Mouse (Mus musculus) telencephalon, adult 2 months (tissue): ENCODE data around the gene Mfsd14b.

Source experiments
- DNase-seq: peaks from one replicate; pipeline ENCODE4 v3.0.0-alpha.2; 2011; ENCODE audit warnings: low read depth, low spot score

The Mfsd14b gene

DNA sequence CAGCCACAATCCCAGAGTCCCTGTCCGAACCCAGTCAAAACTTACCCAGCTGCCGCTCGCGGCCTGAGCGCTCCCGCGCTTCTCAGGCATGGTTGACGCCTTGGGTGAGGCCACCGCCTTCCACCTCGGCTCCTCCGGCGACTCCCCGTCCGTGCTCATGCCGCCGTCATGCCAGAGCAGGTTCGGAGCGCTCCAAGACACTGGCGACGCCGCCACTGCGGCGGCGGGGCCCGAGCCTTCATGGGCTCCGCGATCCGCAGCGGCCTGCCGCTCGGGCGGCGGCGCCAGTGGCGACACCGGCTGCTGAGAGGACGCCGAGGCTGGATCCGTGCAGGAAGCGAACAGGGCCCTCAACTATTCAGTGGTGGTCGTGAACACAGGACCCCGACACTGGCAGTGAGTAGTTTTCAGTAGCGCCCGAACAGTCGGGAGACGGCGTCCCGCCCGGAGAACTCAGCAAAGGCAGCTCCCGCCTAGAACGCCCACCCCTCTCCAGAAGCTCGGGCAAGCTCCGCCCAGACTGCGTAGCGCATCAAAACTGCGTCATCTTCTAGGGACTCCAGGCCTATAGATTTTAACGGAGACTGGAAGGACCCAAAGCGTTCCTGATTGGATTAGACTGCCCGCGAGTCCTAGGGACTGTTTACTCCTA lies at the start of gene Mfsd14b:
TSS of gene Mfsd14b (minus strand) at position 517 of the 652 bp plus-strand sequence.
- DNase-seq, result peak; percentile 97

DNA sequence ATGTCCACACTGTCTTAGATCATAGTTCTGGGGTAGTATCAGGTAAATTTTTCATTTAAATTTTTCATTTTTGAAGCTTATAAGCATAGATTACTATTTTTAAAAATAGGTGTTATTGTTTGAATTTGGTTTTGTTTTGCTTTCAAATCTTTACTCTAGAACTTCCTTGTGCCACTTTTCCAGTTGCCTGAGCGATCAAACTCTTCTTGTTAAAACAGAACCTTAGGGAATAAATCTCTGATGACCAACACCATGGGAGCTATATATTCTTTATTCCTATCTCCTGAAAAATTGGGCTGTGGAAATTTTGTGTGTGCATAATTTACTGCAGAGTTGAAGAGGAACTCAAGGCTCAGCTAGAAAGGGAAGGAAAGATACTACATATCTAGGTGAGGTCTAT lies 37.2 kb upstream of the Mfsd14b start, which contains the start of gene Olfr466:
TSS of gene Olfr466 (plus strand) at position 301 of the 400 bp plus-strand sequence.
- no peak for DNase-seq

- no peak for DNase-seq
These were observed 25.0 kb upstream of the Mfsd14b start, which contains the start of gene Olfr465-ps1 for GRCm38 (mm10) chr13:65137789-65138188. Gene Olfr465-ps1 (plus strand): TSS chr13:65138089.

DNA sequence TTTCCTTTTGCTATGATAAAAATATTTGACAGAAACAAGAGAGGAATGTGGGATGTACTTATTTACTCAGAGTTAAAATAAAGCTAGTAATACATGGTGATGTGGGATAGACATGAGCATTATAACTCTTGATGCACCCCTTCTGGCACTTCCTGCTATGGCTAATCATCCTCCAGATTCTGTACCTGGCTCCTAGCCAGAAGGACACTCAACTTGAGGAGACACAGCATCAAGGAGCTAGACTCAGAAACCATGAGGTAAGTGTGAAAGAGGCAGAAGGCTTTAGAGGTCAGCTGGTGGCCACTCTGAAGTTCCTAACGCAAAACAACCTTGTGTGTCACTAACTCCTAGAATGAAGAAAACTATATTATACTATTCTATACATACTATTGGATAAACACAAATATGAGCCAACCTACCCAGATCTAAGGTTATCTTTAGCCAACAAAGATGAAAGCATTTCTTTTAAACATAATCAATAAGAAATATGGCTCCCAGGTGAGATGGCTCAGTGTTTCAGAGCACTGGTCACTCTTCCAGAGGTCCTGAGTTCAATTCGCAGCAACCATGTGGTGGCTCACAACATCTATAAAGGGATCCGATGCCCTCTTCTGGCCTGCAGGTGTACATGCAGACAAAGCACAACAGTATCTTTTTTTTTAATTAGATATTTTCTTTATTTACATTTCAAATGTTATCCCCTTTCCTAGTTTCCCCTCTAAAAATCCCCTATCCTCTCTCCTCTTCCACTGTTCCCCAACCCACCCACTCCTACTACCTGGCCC lies 14.5 kb upstream of the Mfsd14b start:
- DNase-seq, result no peak

GRCm38 (mm10) chr13:65122111-65122510 lies 9.3 kb upstream of the Mfsd14b start:
- DNase-seq, result no peak

GRCm38 (mm10) chr13:65120984-65121383 lies 8.2 kb upstream of the Mfsd14b start:
- DNase-seq, result no peak

DNA sequence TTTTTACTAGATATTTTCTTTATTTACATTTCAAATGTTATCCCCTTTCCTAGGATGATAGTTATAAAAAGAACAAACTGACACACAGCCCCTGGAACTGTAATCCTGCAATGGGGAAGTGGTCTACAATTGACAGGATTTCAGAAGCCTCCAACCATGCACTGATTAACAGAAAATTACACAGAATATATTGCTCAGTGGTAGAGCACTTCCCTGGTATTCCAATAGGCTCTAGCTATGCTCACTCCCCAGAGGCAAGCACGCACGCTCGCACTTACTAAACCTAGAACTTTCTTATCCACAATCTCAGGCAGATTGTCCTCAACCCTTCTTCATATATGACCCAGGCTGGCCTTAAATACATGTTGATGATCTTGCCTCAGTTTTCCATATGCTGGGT lies 464 bp upstream of the Mfsd14b start:
- no peak for DNase-seq

GRCm38 (mm10) chr13:65111961-65112360 lies 814 bp downstream of the Mfsd14b start:
- no peak for DNase-seq

DNA sequence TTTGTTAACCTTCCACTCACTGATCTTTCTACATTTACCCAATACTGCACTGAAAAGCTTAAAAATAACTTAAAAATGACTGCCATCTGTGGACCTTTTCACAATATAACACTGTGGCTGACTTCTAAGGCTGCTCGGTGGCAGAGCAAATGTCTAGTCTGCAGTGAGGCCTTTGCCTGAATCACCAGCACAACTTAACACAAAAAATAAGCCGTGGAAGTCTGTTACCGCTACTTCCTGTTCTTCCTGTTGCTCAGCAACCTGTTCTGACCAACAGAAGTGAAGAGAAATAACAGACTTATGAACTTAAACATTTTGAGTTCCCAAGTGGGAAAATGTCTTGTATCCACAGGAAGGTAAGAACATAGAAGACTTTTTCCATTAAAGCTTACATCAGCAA lies 11.5 kb downstream of the Mfsd14b start:
- DNase-seq, result no peak

- no peak for DNase-seq
These were observed 12.1 kb downstream of the Mfsd14b start for GRCm38 (mm10) chr13:65100678-65101077.

GRCm38 (mm10) chr13:65097018-65097417 lies 15.8 kb downstream of the Mfsd14b start:
- no peak for DNase-seq

- no peak for DNase-seq
These were observed 16.9 kb downstream of the Mfsd14b start for GRCm38 (mm10) chr13:65095923-65096322.

GRCm38 (mm10) chr13:65069969-65070368 lies 42.8 kb downstream of the Mfsd14b start:
- DNase-seq, result no peak

DNA sequence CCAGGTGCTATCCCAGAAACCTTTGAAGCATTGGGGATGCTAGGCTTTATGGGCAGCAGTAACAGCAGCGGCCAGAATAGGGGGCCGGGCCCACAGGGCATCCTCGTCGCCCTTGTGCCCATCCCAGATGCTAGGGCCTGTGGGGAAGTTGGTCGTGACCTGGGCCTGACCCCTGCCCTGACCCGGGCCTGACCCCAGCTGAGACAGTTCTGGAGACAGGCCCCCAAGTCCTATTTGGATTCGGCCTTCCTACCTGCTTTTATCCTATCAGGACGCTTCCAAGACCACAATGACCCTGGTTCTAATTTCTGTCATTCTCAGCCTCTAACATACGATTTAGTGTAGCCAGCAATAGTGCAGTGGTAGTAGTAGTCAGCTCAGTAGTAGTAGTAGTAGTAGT lies 60.1 kb downstream of the Mfsd14b start, which contains the start of gene Prss47:
TSS of gene Prss47 (minus strand) at position 101 of the 400 bp plus-strand sequence.
- DNase-seq, result no peak

- DNase-seq, result no peak
These were observed 77.7 kb downstream of the Mfsd14b start for GRCm38 (mm10) chr13:65035057-65035456.

GRCm38 (mm10) chr13:65032758-65033157 lies 80.0 kb downstream of the Mfsd14b start, which contains the start of gene Spata31d1c:
Gene Spata31d1c (plus strand): TSS chr13:65033058.
- DNase-seq, result no peak
